Mouse (Mus musculus) c-Kit-positive CD71-negative TER-119-negative erythroid progenitor cells, embryonic 14.5 days (primary cell): ENCODE data around the gene Gm8660.
"Not testable (repeated sequence)": the region's sequence is repeated elsewhere in the genome, so short reads cannot be mapped to it uniquely, and the experiment has no call there.

Source experiments
- DNase-seq: peaks from one replicate; pipeline ENCODE4 v3.0.0-alpha.2; 2013; ENCODE audit warnings: low read depth

Gm8660 gene

DNA sequence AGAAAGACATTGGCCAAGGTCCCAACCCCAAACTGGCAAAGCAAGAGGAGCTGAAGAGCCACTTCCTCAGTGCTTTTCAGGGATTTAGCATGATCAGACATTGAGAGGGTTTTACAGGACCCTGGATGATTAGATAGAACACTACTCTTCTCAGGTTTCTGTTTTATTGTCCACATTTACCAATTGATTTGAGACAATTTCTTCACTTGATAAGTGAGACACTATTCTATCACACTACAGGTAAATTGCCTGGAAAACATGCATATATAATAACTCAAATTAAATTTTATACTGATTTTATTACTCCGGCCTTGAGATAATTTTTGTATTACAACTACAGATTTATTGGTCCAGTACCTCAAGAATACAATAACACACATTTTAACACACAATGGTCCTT, at the start of gene Gm8660:
Gm8660 (minus strand) TSS at position 101 of the 400 bp plus-strand sequence.
- not testable (repeated sequence) for DNase-seq

DNA sequence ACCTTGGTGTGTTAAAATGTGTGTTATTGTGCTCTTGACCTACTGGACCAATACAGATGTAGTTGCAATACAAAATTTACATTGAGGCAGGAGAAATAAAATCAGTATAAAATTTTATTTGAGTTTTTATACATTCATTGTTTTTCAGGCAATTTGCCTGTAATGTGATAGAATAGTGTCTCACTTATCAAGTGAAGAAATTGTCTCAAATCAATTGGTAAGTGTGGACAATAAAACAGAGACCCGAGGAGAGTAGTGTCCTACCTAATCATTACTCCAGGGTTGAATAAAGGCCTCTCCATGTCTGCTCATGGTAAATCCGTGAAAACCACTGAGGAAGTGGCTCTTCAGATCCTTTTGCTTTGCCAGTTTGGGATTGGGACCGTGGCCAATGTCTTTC, 42.4 kb upstream of the Gm8660 start, which contains the start of gene Vmn1r148:
Vmn1r148 (plus strand) TSS at position 301 of the 400 bp plus-strand sequence.
- DNase-seq: not testable (repeated sequence)

GRCm38 (mm10) chr7:22329617-22330016, 41.2 kb downstream of the Gm8660 start, which contains the start of gene Gm4187:
Gene Gm4187, minus strand, starts transcription at chr7:22329717.
- not testable (repeated sequence) for DNase-seq
